Mouse (Mus musculus) testis, adult 2 months (tissue): Measurements from ENCODE around the gene Myo10.

Experiments used
- CTCF ChIP-seq: fragments of 200-500 bp; IDR thresholded peaks from 2 replicates; pipeline ENCODE4 v1.5.1; 2012; ENCODE audit warnings: low read depth, mild to moderate bottlenecking, inconsistent platforms, low read length, moderate library complexity; ENCODE audit not compliant: control insufficient read depth, insufficient read depth, insufficient replicate concordance
- POLR2A ChIP-seq: fragments of 200-500 bp; IDR thresholded peaks from 2 replicates; pipeline ENCODE4 v1.6.1; 2012; ENCODE audit warnings: low read depth, mild to moderate bottlenecking, inconsistent platforms, low read length, moderate library complexity; ENCODE audit not compliant: control insufficient read depth

GRCm38 (mm10) chr15:25578369-25578768 is 44.0 kb upstream of the Myo10 start:
- TF ChIP-seq CTCF: no peak
- TF ChIP-seq POLR2A: no peak
